Mouse (Mus musculus) erythroblast, embryonic 14.5 days (primary cell): ENCODE data around the gene Ankrd44.

Experiments used
- GATA1 ChIP-seq: IDR thresholded peaks from 2 replicates; pipeline ENCODE4 v1.6.1; 2012; ENCODE audit warnings: low read length, inconsistent platforms, mixed read lengths
- TAL1 ChIP-seq: IDR thresholded peaks from 3 replicates; pipeline ENCODE4 v1.6.1; 2012; ENCODE audit warnings: low read length, inconsistent platforms, mixed read lengths

DNA sequence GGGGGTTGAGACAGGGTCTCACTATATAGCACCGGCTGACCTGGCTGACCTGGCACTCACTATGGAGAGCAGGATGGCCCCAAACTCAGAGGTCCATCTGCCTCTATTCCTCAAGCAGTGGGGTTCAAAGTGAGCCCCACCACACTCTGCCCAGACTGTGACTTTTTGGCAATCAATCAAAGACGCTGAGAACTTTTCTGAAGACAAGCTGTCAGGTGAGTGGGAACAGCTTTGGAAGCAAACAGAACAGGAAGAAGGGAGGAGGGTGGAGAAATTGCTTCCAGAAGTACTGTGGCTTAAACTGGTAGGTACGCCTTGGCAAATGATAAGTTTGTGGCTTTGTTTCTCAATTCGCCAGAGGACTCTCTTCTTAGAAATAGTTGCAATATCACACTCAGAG, 9.7 kb downstream of the Ankrd44 start:
- TF ChIP-seq GATA1 (no peak), TAL1 (no peak)
